Mouse (Mus musculus): ENCODE results near the gene Sqstm1. TPM values are rescaled to one million over a fixed set of nuclear protein-coding genes. Genes with fewer than 3 reads are reported as not detected.

The Sqstm1 gene
- total and polyA plus RNA-seq, 2 experiments from 2014 or later = 289 to 450 TPM

DNA sequence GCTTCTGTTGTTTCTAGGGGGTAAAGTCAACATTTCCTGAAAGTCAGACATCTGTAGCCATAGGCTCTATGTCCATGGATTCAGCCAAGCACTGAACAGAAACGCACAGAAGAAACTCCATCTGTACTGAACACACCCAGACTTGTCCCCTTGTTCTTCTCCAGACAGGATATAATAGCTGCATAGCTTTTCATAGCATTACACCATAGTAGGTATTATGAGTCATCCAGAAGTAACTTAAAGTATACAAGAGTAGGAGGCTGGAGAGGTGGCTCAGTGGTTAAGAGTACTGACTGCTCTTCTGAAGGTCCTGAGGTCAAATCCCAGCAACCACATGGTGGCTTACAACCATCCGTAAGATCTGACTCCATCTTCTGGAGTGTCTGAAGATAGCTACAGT, 54.8 kb downstream of the Sqstm1 start:
- Histone ChIP-seq H3K9me3 (ENCODE audit: low read length) (no peaks in the 10 kb centered on the region), H3K27ac (no peak overlapping the region), H3K4me2 (ENCODE audit: low read depth, low read length) (no peak overlapping the region), H3K9ac (replicated peaks; ENCODE audit: low read length) (no peak overlapping the region), H3K36me3 (ENCODE audit: insufficient read depth, low read length) (peaks cover 75% of the 10 kb centered on the region), H3K27me3 (ENCODE audit: insufficient read depth, low read length) (no peaks in the 10 kb centered on the region), H3K4me3 (ENCODE audit: low read length) (no peak overlapping the region), H3K4me1 (ENCODE audit: insufficient read depth, low read length) (no peaks in the 10 kb centered on the region)
- DNase-seq (ENCODE audit: low spot score) (no peak), ATAC-seq (no peak)
- TF ChIP-seq CTCF (IDR thresholded peaks at IDR 0.05; ENCODE audit: low read depth) = no peak
- WGBS = 94% methylated on average over 2 of the region's 2 CpGs

DNA sequence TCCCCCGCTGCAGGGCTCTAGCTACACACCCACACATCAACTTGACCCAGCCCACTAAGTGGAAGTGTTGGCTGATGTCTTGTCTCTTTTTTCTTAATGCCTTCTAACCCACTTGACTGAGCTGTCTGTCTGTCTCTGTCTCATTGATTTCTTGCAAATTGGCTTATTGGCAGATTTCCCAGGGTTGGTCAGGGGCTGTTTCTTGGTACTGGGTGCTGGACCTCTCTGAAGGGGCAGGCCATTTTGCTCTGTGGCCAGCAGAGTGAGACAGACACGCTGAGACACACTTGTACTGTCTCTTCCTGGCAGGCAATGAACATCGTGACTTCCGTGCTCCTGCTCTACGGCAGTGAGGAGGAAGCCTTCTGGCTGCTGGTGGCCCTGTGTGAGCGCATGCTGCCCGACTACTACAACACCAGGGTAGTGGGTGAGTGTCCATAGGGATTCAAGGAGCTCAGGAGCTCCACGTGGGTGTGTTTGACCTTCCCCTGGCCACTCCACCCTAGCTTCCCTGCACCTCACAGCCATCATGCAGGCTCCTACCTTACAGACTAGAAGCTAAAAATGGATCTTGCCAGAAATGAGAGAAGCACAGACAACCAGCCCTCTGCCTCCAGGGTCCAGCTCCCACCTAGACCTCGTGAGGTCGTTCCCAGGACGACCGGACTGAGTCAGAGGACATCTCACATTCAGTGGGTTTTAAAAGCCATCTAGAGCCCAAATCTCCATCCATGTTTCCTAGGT, 55.7 kb downstream of the Sqstm1 start:
- WGBS = 79% methylated on average over 12 of the region's 12 CpGs
- TF ChIP-seq CTCF (IDR thresholded peaks at IDR 0.05; ENCODE audit: low read depth) = peak; percentile 28
- Histone ChIP-seq H3K36me3 (ENCODE audit: insufficient read depth, low read length) (peaks cover 77% of the 10 kb centered on the region), H3K4me2 (ENCODE audit: low read depth, low read length) (no peak overlapping the region), H3K9ac (replicated peaks; ENCODE audit: low read length) (no peak overlapping the region), H3K9me3 (ENCODE audit: low read length) (no peaks in the 10 kb centered on the region), H3K4me3 (ENCODE audit: low read length) (no peak overlapping the region), H3K27me3 (ENCODE audit: insufficient read depth, low read length) (no peaks in the 10 kb centered on the region), H3K4me1 (ENCODE audit: insufficient read depth, low read length) (no peaks in the 10 kb centered on the region), H3K27ac (no peak overlapping the region)
- DNase-seq (ENCODE audit: low spot score) = peak; percentile 29
- no peak for ATAC-seq

DNA sequence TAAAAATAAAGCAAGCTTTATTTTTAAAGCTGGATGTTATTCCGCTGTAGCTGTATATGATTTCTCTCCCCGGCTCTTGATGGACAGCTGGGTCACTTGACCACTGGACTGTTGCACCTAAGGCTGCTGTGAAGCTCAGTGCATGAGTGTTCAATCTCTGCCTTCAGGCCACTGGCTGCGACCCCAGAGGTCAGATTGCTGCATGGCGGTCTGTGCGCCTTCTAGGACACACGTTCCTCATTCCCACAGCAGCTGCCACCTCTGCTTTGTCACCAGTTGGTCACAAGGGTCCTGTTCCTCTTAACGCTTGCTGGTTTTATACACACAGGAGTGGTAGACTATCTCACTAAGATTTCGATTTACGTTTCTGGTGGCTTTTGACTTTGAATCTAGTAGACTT, 56.5 kb downstream of the Sqstm1 start:
- no peak for TF ChIP-seq CTCF (IDR thresholded peaks at IDR 0.05; ENCODE audit: low read depth)
- no peak overlapping the region for H3K9ac ChIP-seq (replicated peaks; ENCODE audit: low read length)
- 69% methylated on average over 9 of the region's 9 CpGs for WGBS
- H3K9me3 ChIP-seq (ENCODE audit: low read length) = no peaks in the 10 kb centered on the region
- ATAC-seq (no peak), DNase-seq (ENCODE audit: low spot score) (no peak)
- H3K36me3 ChIP-seq (ENCODE audit: insufficient read depth, low read length) = peaks cover 79% of the 10 kb centered on the region
- no peak overlapping the region for H3K4me2 ChIP-seq (ENCODE audit: low read depth, low read length)
- H3K27ac ChIP-seq = no peak overlapping the region
- H3K4me3 ChIP-seq (ENCODE audit: low read length) = no peak overlapping the region
- no peaks in the 10 kb centered on the region for H3K27me3 ChIP-seq (ENCODE audit: insufficient read depth, low read length)
- no peaks in the 10 kb centered on the region for H3K4me1 ChIP-seq (ENCODE audit: insufficient read depth, low read length)

DNA sequence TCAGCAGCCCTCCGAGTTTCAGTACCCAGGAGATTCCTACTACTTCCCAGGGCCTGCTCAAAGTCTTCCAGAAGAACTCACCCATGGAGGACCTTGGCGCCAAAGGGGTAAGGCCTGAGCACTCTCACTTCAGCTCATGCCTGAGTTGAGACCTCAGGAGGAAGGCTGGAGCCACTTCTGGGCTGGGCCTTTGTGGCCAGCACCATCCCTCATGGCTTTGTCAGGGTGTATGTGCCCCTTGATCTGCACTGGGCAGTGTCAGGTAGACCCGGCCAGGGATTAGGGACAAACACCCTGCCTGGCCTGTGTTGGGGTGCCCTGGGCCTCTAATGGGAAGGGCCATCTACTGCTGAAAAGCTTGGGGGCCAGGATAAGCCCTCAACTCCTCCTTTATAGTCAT, 59.3 kb downstream of the Sqstm1 start:
- H3K9ac ChIP-seq (replicated peaks; ENCODE audit: low read length) = no peak overlapping the region
- H3K4me1 ChIP-seq (ENCODE audit: insufficient read depth, low read length) = no peaks in the 10 kb centered on the region
- no peak overlapping the region for H3K4me3 ChIP-seq (ENCODE audit: low read length)
- no peaks in the 10 kb centered on the region for H3K9me3 ChIP-seq (ENCODE audit: low read length)
- ATAC-seq (no peak), DNase-seq (ENCODE audit: low spot score) (no peak)
- no peaks in the 10 kb centered on the region for H3K27me3 ChIP-seq (ENCODE audit: insufficient read depth, low read length)
- H3K36me3 ChIP-seq (ENCODE audit: insufficient read depth, low read length) = peaks cover 72% of the 10 kb centered on the region
- no peak for TF ChIP-seq CTCF (IDR thresholded peaks at IDR 0.05; ENCODE audit: low read depth)
- WGBS = 79% methylated on average over 3 of the region's 3 CpGs
- no peak overlapping the region for H3K4me2 ChIP-seq (ENCODE audit: low read depth, low read length)
- no peak overlapping the region for H3K27ac ChIP-seq

DNA sequence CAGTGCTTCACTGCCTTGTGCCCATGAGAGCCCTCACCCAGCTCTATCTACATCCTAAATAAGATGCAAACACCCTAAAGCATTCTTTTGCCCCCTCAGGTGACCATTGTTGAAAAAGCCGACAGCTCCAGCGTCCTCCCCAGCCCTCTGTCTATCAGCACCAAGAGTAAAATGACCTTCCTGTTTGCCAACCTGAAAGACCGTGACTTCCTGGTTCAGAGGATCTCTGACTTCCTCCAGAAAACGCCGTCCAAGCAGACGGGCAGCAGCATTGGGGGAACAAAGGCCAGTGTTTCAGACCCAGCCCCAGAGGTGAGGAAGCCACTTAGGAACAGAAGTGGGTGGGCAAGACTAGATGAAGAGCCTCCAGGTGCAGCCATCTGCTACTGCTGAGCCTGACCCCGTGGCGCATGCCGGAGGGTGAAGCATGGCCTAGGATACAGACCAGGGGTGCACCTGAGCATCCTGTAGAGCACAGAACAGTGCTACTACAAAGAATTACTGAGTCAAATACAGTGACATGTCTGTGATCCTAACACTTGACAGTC, 61.0 kb downstream of the Sqstm1 start:
- Histone ChIP-seq H3K27ac (no peak overlapping the region), H3K4me1 (ENCODE audit: insufficient read depth, low read length) (no peaks in the 10 kb centered on the region), H3K4me3 (ENCODE audit: low read length) (no peak overlapping the region), H3K9ac (replicated peaks; ENCODE audit: low read length) (no peak overlapping the region), H3K9me3 (ENCODE audit: low read length) (no peaks in the 10 kb centered on the region), H3K27me3 (ENCODE audit: insufficient read depth, low read length) (no peaks in the 10 kb centered on the region), H3K4me2 (ENCODE audit: low read depth, low read length) (no peak overlapping the region), H3K36me3 (ENCODE audit: insufficient read depth, low read length) (peaks cover 81% of the 10 kb centered on the region)
- TF ChIP-seq CTCF (IDR thresholded peaks at IDR 0.05; ENCODE audit: low read depth) = no peak
- ATAC-seq = no peak
- WGBS = 90% methylated on average over 9 of the region's 9 CpGs
- no peak for DNase-seq (ENCODE audit: low spot score)

Small RNA genes within 50 kb of the gene (microRNA-seq; reads per million reads assigned to microRNA genes)
- 0.35 to 0.72 reads per million in 2 experiments for gene Mir6919

Other genes with a start within 250 kb of the Sqstm1 start
- 71.6 and 73.2 TPM in 2 replicates for gene Rnf130, start 185.5 kb downstream of the Sqstm1 start, total RNA-seq (2014; rRNA removed)
- gene Rnf130, start 185.5 kb downstream of the Sqstm1 start, polyA plus RNA-seq (2015; fragmentation: Nextera tagmentation; extraction: Ambion mirVana) = 60.6 and 64.7 TPM in 2 replicates
- 62.4 and 62.6 TPM in 2 replicates for gene Tbc1d9b, start 79.4 kb downstream of the Sqstm1 start, total RNA-seq (2014; rRNA removed)
- 32.1 and 33.5 TPM in 2 replicates for gene Tbc1d9b, start 79.4 kb downstream of the Sqstm1 start, polyA plus RNA-seq (2015; fragmentation: Nextera tagmentation; extraction: Ambion mirVana)
- 40.8 and 44.2 TPM in 2 replicates for gene Mrnip, start 36.4 kb downstream of the Sqstm1 start, total RNA-seq (2014; rRNA removed)
- 33.5 and 34.0 TPM in 2 replicates for gene Mrnip, start 36.4 kb downstream of the Sqstm1 start, polyA plus RNA-seq (2015; fragmentation: Nextera tagmentation; extraction: Ambion mirVana)
- 108 and 134 TPM in 2 replicates for gene Mgat4b, start 63 bp upstream of the Sqstm1 start, total RNA-seq (2014; rRNA removed)
- gene Mgat4b, start 63 bp upstream of the Sqstm1 start, polyA plus RNA-seq (2015; fragmentation: Nextera tagmentation; extraction: Ambion mirVana) = 67.8 and 74.6 TPM in 2 replicates
- 4.0 and 6.8 TPM in 2 replicates for gene Ltc4s, start 27.8 kb upstream of the Sqstm1 start, total RNA-seq (2014; rRNA removed)
- gene Ltc4s, start 27.8 kb upstream of the Sqstm1 start, polyA plus RNA-seq (2015; fragmentation: Nextera tagmentation; extraction: Ambion mirVana) = 5.9 and 7.1 TPM in 2 replicates
- gene Maml1, start 81.5 kb upstream of the Sqstm1 start, total RNA-seq (2014; rRNA removed) = 11.6 and 13.9 TPM in 2 replicates
- gene Maml1, start 81.5 kb upstream of the Sqstm1 start, polyA plus RNA-seq (2015; fragmentation: Nextera tagmentation; extraction: Ambion mirVana) = 1.6 and 1.8 TPM in 2 replicates
- 174 and 197 TPM in 2 replicates for gene Canx, start 114.8 kb upstream of the Sqstm1 start, total RNA-seq (2014; rRNA removed)
- 254 and 259 TPM in 2 replicates for gene Canx, start 114.8 kb upstream of the Sqstm1 start, polyA plus RNA-seq (2015; fragmentation: Nextera tagmentation; extraction: Ambion mirVana)
- gene Cby3, start 143.6 kb upstream of the Sqstm1 start, total RNA-seq (2014; rRNA removed) = 0.47 TPM in 1 of 2 replicates, not detected in the other
- gene Cby3, start 143.6 kb upstream of the Sqstm1 start, polyA plus RNA-seq (2015; fragmentation: Nextera tagmentation; extraction: Ambion mirVana) = 1.2 and 1.5 TPM in 2 replicates
- gene Hnrnph1, start 166.2 kb upstream of the Sqstm1 start, total RNA-seq (2014; rRNA removed) = 171 and 176 TPM in 2 replicates
- 244 and 249 TPM in 2 replicates for gene Hnrnph1, start 166.2 kb upstream of the Sqstm1 start, polyA plus RNA-seq (2015; fragmentation: Nextera tagmentation; extraction: Ambion mirVana)
- 12.3 and 15.1 TPM in 2 replicates for gene Rufy1, start 220.3 kb upstream of the Sqstm1 start, total RNA-seq (2014; rRNA removed)
- gene Rufy1, start 220.3 kb upstream of the Sqstm1 start, polyA plus RNA-seq (2015; fragmentation: Nextera tagmentation; extraction: Ambion mirVana) = 17.6 and 19.8 TPM in 2 replicates